Mouse (Mus musculus) olfactory bulb, adult 2 months (tissue): Measurements from ENCODE around the gene Cfap99.

Experiments used
- CTCF ChIP-seq: fragments of 200-500 bp; IDR thresholded peaks from 2 replicates; pipeline ENCODE4 v1.5.1; 2012; ENCODE audit warnings: low read depth, mild to moderate bottlenecking, low read length, moderate library complexity; ENCODE audit not compliant: insufficient read depth
- POLR2A ChIP-seq: fragments of 200-500 bp; IDR thresholded peaks from 2 replicates; pipeline ENCODE4 v1.6.1; 2012; ENCODE audit warnings: mild to moderate bottlenecking, low read depth, low read length, moderate library complexity; ENCODE audit not compliant: insufficient read depth

DNA sequence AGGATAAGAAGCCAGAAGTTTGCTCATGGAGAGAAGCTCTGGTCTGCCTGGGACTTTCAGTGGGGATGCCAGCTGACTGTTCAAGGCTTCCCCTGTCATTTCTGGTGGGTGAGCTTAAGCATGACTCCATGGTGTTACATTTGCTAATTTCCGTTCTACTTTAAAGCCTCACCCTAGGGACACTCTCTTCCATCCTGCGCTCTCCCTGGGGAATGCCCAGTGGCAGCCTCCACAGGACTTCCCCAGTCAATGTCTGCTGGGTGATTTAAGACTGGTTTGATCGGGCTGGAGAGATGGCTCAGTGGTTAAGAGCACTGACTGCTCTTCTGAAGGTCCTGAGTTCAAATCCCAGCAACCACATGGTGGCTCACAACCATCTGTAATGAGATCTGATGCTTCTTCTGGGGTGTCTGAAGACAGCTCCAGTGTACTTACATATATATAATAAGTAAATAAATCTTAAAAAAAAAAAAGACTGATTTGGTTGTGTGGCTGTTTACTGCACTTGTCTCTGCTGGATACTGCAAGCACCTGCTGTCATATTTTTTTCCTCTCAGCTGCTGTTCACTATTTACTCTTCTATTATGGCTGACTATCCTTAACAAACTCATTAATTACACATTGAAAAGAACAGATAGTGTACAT, 29.1 kb upstream of the Cfap99 start:
- TF ChIP-seq CTCF: no peak
- no peak for TF ChIP-seq POLR2A
